Mouse (Mus musculus) kidney, adult 2 months (tissue): Measurements from ENCODE around the gene Hist1h2ad. TPM values are rescaled to one million over a fixed set of nuclear protein-coding genes. Genes with fewer than 3 reads are reported as not detected.
A peak's percentile ranks its signal among the peaks of the same experiment; 100 is the strongest.

ENCODE experiments used
- DNase-seq: peaks from one replicate; pipeline ENCODE4 v3.0.0; 2021
- H3K27ac ChIP-seq: fragments of 200-500 bp; 2 replicates; pipeline ENCODE4 v1.5.1; 2012; ENCODE audit warnings: low read depth, low read length, control low read depth, inconsistent platforms; ENCODE audit not compliant: insufficient read depth
- H3K27me3 ChIP-seq: fragments of 200-500 bp; replicated peaks from 2 replicates; pipeline ENCODE4 v1.6.1; 2012; ENCODE audit warnings: mild to moderate bottlenecking, moderate library complexity, low read length, inconsistent platforms; ENCODE audit not compliant: control insufficient read depth, insufficient read depth
- H3K36me3 ChIP-seq: fragments of 200-500 bp; 2 replicates; pipeline ENCODE4 v1.6.1; 2012; ENCODE audit warnings: mild to moderate bottlenecking, moderate library complexity, low read length, inconsistent platforms; ENCODE audit not compliant: control insufficient read depth, insufficient read depth
- H3K4me1 ChIP-seq: fragments of 200-500 bp; 2 replicates; pipeline ENCODE4 v1.6.1; 2011; ENCODE audit warnings: low read length; ENCODE audit not compliant: control insufficient read depth, insufficient read depth
- H3K4me3 ChIP-seq: fragments of 200-500 bp; 2 replicates; pipeline ENCODE4 v1.5.1; 2011; ENCODE audit warnings: mild to moderate bottlenecking, low read depth, low read length, control low read depth; ENCODE audit not compliant: insufficient read depth
- CTCF ChIP-seq: fragments of 200-500 bp; conservative IDR thresholded peaks from 2 replicates; pipeline ENCODE4 v1.5.1; 2011; ENCODE audit warnings: low read depth, mild to moderate bottlenecking, control low read depth, low read length, moderate library complexity, mixed read lengths; ENCODE audit not compliant: insufficient read depth, insufficient read length
- POLR2A ChIP-seq: fragments of 200-500 bp; IDR thresholded peaks from one replicate; pipeline ENCODE4 v1.6.1; 2011; ENCODE audit warnings: low read depth, low read length, control low read depth
- WGBS: fragments of 180-500 bp; shearing (Covaris S2); methylation state at CpG from one replicate; pipeline ENCODE4 v1.1.7; 2018; 5-methylcytosine and 5-hydroxymethylcytosine counted together
- polyA plus RNA-seq: library from polyadenylated mRNA; depleted of rRNA; stranded (reverse); fragments of >200 nt; gene quantifications from 2 replicates; pipeline ENCODE4 v1.2.3, GENCODE M21; 2012

The Hist1h2ad gene
- polyA plus RNA-seq, 1 experiment = not detected

DNA sequence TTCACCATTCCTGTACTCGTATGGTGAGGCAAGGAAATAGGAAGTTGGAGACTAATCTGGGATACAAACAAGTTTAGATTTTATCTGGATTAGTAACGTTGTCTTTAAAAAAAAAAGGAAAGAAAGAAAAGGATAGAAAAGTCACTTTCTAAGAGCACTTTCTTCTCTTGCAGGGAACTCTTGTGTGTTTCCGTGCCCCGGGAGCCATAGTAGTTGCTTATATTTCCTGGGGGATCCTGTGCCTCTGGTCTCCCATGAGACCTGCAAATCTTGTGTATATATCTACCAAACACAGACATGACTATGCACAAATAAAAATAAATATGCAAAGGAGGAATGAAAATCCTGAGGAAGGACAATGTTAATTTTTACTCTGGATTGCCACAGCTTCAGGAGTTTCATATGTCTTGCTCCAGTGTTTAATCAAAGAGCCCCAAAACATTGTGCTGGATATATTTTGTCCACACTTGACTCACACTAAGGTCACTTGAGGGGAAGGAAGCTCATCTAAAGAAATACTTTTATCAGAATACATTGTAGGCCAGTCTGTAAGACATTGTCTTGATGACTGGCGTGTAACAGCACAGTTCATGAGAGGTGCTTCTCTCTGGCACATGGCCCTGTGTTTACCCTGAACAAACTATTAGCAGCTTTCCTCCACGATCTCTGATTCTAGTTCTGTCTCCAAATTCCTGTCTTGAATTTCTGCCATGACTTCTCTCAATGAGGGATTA, 2.9 kb downstream of the Hist1h2ad start:
- DNase-seq = no peak
- Histone ChIP-seq H3K27me3 (0 out of 2 replicates have a peak, but pooled peaks cover 2% of the 10 kb centered on the region), H3K27ac (no peak overlapping the region), H3K36me3 (no peaks in the 10 kb centered on the region), H3K4me3 (no peak overlapping the region), H3K4me1 (peaks cover 6% of the 10 kb centered on the region; the same call in 1 of the 2 replicates)
- WGBS = 73% methylated on average over 6 of the region's 6 CpGs
- TF ChIP-seq CTCF = no peak
- TF ChIP-seq POLR2A = no peak

DNA sequence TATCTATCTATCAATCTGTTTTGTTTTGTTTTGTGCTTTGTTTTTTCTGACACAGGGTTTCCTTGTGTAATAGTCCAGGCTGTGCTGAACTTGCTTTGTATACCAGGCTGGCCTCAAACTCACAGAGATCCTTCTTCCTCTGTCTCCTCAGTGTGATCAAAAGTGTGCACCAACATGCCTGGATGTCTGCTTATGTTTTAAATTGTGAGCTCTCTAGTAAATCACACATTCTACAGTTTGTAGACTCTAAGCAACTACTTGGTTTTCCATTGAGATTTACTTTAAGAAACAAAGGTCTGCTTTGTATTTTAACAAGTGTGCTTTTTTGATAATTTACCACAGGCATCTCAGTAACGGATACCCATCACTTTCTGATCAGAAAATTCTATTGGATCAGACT, 3.7 kb downstream of the Hist1h2ad start:
- no peak overlapping the region for H3K27ac ChIP-seq
- no peak for TF ChIP-seq CTCF
- TF ChIP-seq POLR2A = no peak
- H3K4me3 ChIP-seq = no peak overlapping the region
- DNase-seq = no peak
- no peaks in the 10 kb centered on the region for H3K36me3 ChIP-seq
- H3K4me1 ChIP-seq = peaks cover 6% of the 10 kb centered on the region; the same call in 1 of the 2 replicates
- 0 out of 2 replicates have a peak, but pooled peaks cover 2% of the 10 kb centered on the region for H3K27me3 ChIP-seq
- WGBS = 94% methylated on average over 1 of the region's 1 CpGs

DNA sequence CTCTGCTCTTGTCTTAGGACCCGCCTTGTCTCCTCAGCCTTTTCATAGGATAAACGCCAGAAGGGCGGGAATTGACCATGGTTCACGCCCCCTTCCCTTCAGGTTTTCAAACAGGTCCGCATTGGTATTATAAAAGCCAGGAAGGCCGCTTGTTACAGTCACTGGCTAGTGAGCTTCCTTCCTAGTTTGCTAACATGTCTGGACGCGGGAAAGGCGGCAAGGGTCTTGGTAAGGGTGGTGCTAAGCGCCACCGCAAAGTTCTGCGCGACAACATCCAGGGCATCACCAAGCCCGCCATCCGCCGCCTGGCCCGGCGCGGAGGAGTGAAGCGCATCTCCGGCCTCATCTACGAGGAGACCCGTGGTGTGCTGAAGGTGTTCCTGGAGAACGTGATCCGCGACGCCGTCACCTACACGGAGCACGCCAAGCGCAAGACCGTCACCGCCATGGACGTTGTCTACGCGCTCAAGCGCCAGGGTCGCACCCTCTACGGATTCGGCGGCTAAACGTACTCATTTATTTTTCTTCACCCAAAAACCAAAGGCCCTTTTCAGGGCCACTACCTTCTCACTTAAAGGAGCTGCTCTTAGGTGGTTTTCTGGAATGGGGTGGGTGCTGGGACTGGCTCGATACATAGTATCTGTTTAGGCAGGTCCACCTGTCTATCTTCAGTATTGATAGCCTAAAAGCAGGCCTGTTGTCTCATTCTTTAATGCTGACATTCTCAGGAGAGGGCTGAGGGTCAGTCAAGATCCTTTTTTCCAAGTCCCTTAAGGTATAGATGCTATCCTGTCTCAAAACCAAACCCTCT, 7.4 kb downstream of the Hist1h2ad start, which contains the start of gene Hist1h4d:
TSS of gene Hist1h4d (plus strand) at position 191 of the 811 bp plus-strand sequence.
- H3K27ac ChIP-seq = no peak within 1 kb of the TSS; the same call in 1 of the 2 replicates
- peaks cover 13% of the 10 kb centered on the region; the same call in 1 of the 2 replicates for H3K4me1 ChIP-seq
- no peaks in the 10 kb centered on the region for H3K27me3 ChIP-seq
- H3K36me3 ChIP-seq = no peaks in the 10 kb centered on the region
- TF ChIP-seq POLR2A (peak; percentile 97), CTCF (no peak)
- H3K4me3 ChIP-seq = peak within 1 kb of the TSS; percentile 70
- DNase-seq = peak; percentile 99
- under 1% methylated on average over 43 of the region's 43 CpGs for WGBS

DNA sequence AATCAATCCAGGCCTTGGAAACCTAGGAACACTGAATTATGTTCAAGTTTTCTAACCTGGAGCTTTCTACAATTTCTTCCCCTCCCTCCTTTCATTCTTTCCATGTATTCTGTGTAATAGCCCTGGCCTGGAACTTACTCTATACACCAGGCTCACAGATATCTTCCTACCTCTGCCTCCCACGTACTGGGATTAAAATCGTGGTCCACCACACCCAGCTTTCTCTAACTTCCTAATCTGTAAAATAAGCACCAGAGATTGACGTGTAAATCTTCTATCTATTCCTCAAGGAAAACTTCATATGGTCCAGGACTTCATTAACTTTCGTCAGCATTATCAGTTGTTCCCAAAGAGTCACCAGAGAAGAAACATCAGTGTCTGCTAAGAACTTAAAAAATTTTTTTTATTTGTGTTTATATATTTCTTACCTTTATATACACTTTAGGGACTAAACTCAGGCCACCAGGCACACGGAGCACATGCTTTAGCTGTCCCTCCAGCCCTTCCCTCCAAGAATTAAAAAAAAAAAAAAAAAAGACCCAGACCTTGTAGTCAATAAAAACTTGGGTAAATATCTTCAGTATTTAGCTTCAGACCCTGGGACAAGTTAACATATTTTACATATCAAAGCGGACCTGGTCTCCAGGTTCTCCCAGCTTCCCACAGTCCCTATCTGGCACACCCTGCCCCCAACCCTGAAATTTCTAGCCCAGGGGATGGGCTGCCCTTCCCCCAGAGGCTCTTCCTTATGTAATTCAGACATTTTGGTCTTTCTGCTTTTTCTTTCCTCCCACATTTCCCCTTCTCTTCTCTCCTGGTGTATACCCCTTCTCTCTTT, 8.3 kb downstream of the Hist1h2ad start:
- DNase-seq = no peak
- Histone ChIP-seq H3K36me3 (no peaks in the 10 kb centered on the region), H3K27me3 (no peaks in the 10 kb centered on the region), H3K4me1 (peaks cover 13% of the 10 kb centered on the region; the same call in 1 of the 2 replicates), H3K27ac (no peak overlapping the region), H3K4me3 (no peak overlapping the region)
- WGBS = 43% methylated on average over 6 of the region's 6 CpGs
- TF ChIP-seq POLR2A (no peak), CTCF (no peak)

DNA sequence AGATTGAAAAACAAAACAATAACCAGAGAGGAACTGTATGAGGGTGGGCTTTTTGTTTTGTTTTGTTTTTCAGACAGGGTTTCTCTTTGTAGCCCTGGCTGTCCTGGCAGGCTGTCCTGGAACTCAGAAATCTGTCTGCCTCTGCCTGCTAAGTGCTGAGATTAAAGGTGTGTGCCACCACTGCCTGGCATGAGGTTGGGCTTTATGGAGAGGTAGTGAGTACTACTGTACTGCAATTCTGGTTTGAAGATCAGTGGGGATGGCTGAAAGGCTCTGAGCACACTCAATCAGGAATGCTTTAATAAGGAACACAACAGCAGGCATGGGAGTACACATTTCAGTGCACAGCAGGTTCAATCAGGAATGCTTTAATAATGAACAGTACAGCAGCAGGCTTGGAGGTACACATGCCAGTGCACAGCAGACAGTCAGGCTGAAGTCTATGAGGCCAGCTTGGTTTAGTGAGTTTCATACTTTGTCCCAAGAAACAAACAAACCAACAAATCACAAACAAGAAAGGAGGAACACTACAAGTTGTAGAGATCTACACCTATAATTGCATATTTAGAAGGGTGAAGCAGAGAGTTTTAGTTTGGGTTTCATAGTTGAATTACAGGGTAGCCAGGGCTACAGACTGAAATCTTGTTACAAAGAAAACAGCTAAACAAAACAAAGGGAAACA, 9.3 kb downstream of the Hist1h2ad start:
- Histone ChIP-seq H3K4me3 (no peak overlapping the region), H3K27me3 (no peaks in the 10 kb centered on the region), H3K4me1 (peaks cover 13% of the 10 kb centered on the region; the same call in 1 of the 2 replicates), H3K27ac (no peak overlapping the region), H3K36me3 (no peaks in the 10 kb centered on the region)
- no peak for DNase-seq
- TF ChIP-seq POLR2A (no peak), CTCF (no peak)

DNA sequence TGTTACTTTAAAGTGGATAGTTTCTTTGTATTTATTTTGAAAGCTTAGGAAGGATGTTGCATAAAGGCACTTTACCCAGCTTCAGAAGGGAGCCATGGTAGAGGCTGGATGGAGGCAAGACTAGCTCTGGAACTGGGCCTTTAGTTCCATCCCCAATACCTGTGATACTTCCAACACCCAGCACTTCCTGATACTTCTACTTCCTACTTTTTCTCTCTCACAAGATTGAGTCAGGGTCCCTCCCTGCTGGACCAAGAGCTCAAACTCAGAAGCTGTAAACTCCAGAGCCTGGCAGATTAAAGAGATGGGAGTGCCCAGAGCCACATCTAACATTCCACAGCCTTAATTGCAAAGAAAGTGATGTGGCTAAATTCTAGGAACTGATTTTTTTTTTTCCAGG, 10.2 kb downstream of the Hist1h2ad start:
- TF ChIP-seq CTCF (no peak), POLR2A (no peak)
- H3K4me1 ChIP-seq = peaks cover 13% of the 10 kb centered on the region; the same call in 1 of the 2 replicates
- no peaks in the 10 kb centered on the region for H3K36me3 ChIP-seq
- H3K27ac ChIP-seq = peak overlapping the region; percentile 55
- 0 out of 2 replicates have a peak overlapping the region, but pooled peaks have one; percentile 3 for H3K4me3 ChIP-seq
- DNase-seq = peak; percentile 7
- H3K27me3 ChIP-seq = no peaks in the 10 kb centered on the region
